ENCODE assay signal across 9 mouse cellular contexts in the genomic region with DNA sequence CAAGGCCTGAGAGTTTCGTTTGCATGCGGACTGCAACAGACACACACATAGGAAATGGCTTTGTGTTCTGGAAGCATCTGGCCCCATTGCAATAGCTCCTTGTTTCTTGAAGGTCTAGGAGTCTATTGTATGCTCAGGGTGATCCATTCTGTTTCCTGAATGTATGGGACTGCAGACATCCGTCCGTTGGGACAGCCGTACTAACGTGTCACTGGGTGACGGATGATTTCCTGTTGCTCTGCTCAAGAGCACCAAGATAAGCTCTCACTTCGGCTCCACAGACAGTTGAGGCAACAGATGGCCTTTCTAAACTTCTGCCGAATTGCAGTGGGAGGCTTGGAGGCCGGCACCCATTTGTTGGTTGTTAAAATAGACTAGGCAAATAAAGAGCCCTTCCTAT.
DNase-seq lines count a peak whose midpoint lies in the region; ATAC-seq lines count a peak whose summit lies in the region.
"Had no signal": no experiment of that assay in that cellular context is flagged by ENCODE, and none has a peak within 500 bp of the region (broad histone marks: within the 10 kb centered on the region; RNA-seq: fewer than 3 reads in every experiment).

No protein-coding gene starts in this region.

- H3K4me1 ChIP-seq in liver, embryonic 12.5 days, result peaks cover 22% of the 10 kb centered on the region

- no peaks in the 10 kb centered on the region for H3K9me3 ChIP-seq in liver, embryonic 12.5 days (replicated peaks)
- H3K9me3 ChIP-seq: hindbrain, embryonic 12.5 days had no signal

- no peak overlapping the region for H3K4me3 ChIP-seq in liver, embryonic 12.5 days
- H3K4me3 ChIP-seq: hindbrain, embryonic 12.5 days had no signal

- peak overlapping the region; percentile 75 for H3K27ac ChIP-seq in liver, embryonic 12.5 days
- H3K27ac ChIP-seq: hindbrain, embryonic 12.5 days had no signal

- intact Hi-C loops in gastrocnemius, postnatal 36 days (cut with DNase I), result no loop called here

- H3K9ac ChIP-seq in liver, embryonic 12.5 days, result no peak overlapping the region
- H3K9ac ChIP-seq: hindbrain, embryonic 12.5 days had no signal

- no peaks in the 10 kb centered on the region for H3K27me3 ChIP-seq in liver, embryonic 12.5 days (replicated peaks)
- H3K27me3 ChIP-seq: hindbrain, embryonic 12.5 days; Patski had no signal

- no peaks in the 10 kb centered on the region for H3K36me3 ChIP-seq in liver, embryonic 12.5 days
- H3K36me3 ChIP-seq: hindbrain, embryonic 12.5 days had no signal

- 14% methylated on average over 10 of the region's 10 CpGs for WGBS in liver, embryonic 12.5 days (ENCODE audit: insufficient replicate concordance)

- ATAC-seq in liver, embryonic 12.5 days, result peak; percentile 84
- ATAC-seq: Patski had no signal

- 0 out of 2 replicates have a peak overlapping the region, but pooled peaks have one; percentile 21 for H3K4me2 ChIP-seq in liver, embryonic 12.5 days
- H3K4me2 ChIP-seq: hindbrain, embryonic 12.5 days had no signal

- DNase-seq in layer of hippocampus, adult 11-12 months (ENCODE audit: low spot score), result peak; percentile 15
- DNase-seq in layer of hippocampus, postnatal 10 days (ENCODE audit: low spot score in 2 of 2), result no peak
- peak; percentile 58 for DNase-seq in embryo, embryonic 9.5 days (ENCODE audit: extremely low spot score)
- DNase-seq in telencephalon, adult 2 months (ENCODE audit: low read depth, low spot score), result peak; percentile 26
- DNase-seq in right cerebral cortex, postnatal 36 days (ENCODE audit: low spot score in 2 of 2), result no peak
- DNase-seq in gastrocnemius, postnatal 36 days, result no peak

Comparison
In these comparisons a context has a peak if more than half of its experiments do, and no peak if none do; other contexts are left out.
1. DNase-seq: peak in layer of hippocampus, adult 11-12 months (single experiment), embryo, embryonic 9.5 days (single experiment) and telencephalon, adult 2 months (single experiment); none in layer of hippocampus, postnatal 10 days (0 of 2), right cerebral cortex, postnatal 36 days (0 of 2) and gastrocnemius, postnatal 36 days (0 of 2).